Mouse (Mus musculus): ENCODE results near the gene Naa60. TPM values are rescaled to one million over a fixed set of nuclear protein-coding genes. Genes with fewer than 3 reads are reported as not detected.

The Naa60 gene
- polyA plus RNA-seq, 1 experiment from 2014 or later, result 105 TPM

DNA sequence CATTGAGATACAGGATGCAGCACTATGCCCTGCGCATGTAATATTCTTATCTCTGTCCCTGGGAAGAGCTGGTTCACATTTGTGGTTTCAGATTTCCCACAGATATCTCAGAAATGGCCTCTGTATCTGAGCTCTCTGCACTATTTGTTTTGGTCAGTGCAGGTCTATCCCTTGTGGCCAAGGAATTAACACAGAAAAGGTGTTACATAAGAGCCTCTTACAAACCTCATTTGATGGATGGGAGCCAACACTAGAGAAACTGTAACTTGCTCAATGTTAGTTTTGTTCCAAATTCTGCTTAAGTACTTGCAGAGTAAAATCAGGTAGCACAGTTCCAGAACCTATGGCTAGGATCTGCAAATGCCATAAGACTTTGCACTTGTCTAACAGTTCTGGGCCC is 61.9 kb downstream of the Naa60 start:
- H3K36me3 ChIP-seq (ENCODE audit: control insufficient read depth, insufficient read depth, low read length), result peaks cover 37% of the 10 kb centered on the region
- H3K4me2 ChIP-seq (ENCODE audit: low read length), result no peak overlapping the region
- H3K4me3 ChIP-seq (ENCODE audit: low read length), result no peak overlapping the region
- no peaks in the 10 kb centered on the region for H3K9me3 ChIP-seq (ENCODE audit: control insufficient read depth, low read length)
- no peak for ATAC-seq
- H3K9ac ChIP-seq (ENCODE audit: low read depth, low read length), result no peak overlapping the region
- H3K4me1 ChIP-seq (ENCODE audit: control insufficient read depth, insufficient read depth, low read depth, low read length), result no peaks in the 10 kb centered on the region
- H3K27ac ChIP-seq (ENCODE audit: low read depth, low read length), result no peak overlapping the region
- no peaks in the 10 kb centered on the region for H3K27me3 ChIP-seq (replicated peaks; ENCODE audit: control insufficient read depth, insufficient read depth, low read length)
- whole genome bisulfite sequencing, result 87% methylated on average over 1 of the region's 1 CpGs

GRCm38 (mm10) chr16:3934701-3935100 is 62.5 kb downstream of the Naa60 start:
- H3K36me3 ChIP-seq (ENCODE audit: control insufficient read depth, insufficient read depth, low read length), result peaks cover 35% of the 10 kb centered on the region
- H3K27me3 ChIP-seq (replicated peaks; ENCODE audit: control insufficient read depth, insufficient read depth, low read length), result no peaks in the 10 kb centered on the region
- ATAC-seq, result no peak
- no peak overlapping the region for H3K4me3 ChIP-seq (ENCODE audit: low read length)
- H3K9ac ChIP-seq (ENCODE audit: low read depth, low read length), result no peak overlapping the region
- H3K4me2 ChIP-seq (ENCODE audit: low read length), result no peak overlapping the region
- 93% methylated on average over 4 of the region's 4 CpGs for WGBS
- H3K9me3 ChIP-seq (ENCODE audit: control insufficient read depth, low read length), result no peaks in the 10 kb centered on the region
- H3K4me1 ChIP-seq (ENCODE audit: control insufficient read depth, insufficient read depth, low read depth, low read length), result no peaks in the 10 kb centered on the region
- no peak overlapping the region for H3K27ac ChIP-seq (ENCODE audit: low read depth, low read length)

DNA sequence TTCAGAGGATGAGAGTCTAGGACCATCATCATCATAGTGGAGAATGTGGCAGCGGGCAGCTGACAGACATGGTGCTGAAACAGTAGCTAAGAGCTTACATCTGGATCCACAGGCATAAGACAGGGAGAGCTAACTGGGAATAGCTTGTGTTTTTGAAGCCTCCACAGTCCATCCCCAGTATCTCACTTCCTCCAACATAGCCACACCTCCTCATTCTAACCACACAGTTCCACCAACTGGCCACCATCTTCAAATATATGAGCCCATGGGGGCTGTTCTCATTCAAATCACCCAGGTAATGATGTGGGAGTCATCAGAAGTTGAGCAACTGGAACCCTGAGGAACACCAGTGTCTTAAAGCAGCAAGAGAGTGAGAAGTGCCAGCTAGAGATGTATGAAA is 79.0 kb downstream of the Naa60 start:
- H3K27me3 ChIP-seq (replicated peaks; ENCODE audit: control insufficient read depth, insufficient read depth, low read length), result no peaks in the 10 kb centered on the region
- no peaks in the 10 kb centered on the region for H3K4me1 ChIP-seq (ENCODE audit: control insufficient read depth, insufficient read depth, low read depth, low read length)
- ATAC-seq, result no peak
- no peak overlapping the region for H3K4me3 ChIP-seq (ENCODE audit: low read length)
- no peaks in the 10 kb centered on the region for H3K9me3 ChIP-seq (ENCODE audit: control insufficient read depth, low read length)
- 93% methylated on average over 1 of the region's 1 CpGs for WGBS
- no peak overlapping the region for H3K27ac ChIP-seq (ENCODE audit: low read depth, low read length)
- no peaks in the 10 kb centered on the region for H3K36me3 ChIP-seq (ENCODE audit: control insufficient read depth, insufficient read depth, low read length)
- no peak overlapping the region for H3K9ac ChIP-seq (ENCODE audit: low read depth, low read length)
- H3K4me2 ChIP-seq (ENCODE audit: low read length), result no peak overlapping the region

Small RNA genes within 50 kb of the gene (microRNA-seq; reads per million reads assigned to microRNA genes)
- not detected for gene Gm23493

Other genes with a start within 250 kb of the Naa60 start
- not detected in 2 replicates for gene Mefv, start 154.3 kb upstream of the Naa60 start, polyA plus RNA-seq (2015; fragmentation: Nextera tagmentation; extraction: Ambion mirVana)
- 40.6 and 47.5 TPM in 2 replicates for gene Zfp263, start 128.3 kb upstream of the Naa60 start, polyA plus RNA-seq (2015; fragmentation: Nextera tagmentation; extraction: Ambion mirVana)
- gene Olfr15, start 41.5 kb upstream of the Naa60 start, polyA plus RNA-seq (2015; fragmentation: Nextera tagmentation; extraction: Ambion mirVana), result not detected in 2 replicates
- 2.5 and 3.3 TPM in 2 replicates for gene Zfp174, start 25.1 kb upstream of the Naa60 start, polyA plus RNA-seq (2015; fragmentation: Nextera tagmentation; extraction: Ambion mirVana)
- 12.7 and 15.6 TPM in 2 replicates for gene Zfp597, start 12.2 kb downstream of the Naa60 start, polyA plus RNA-seq (2015; fragmentation: Nextera tagmentation; extraction: Ambion mirVana)
- gene Gm20695, start 12.3 kb downstream of the Naa60 start, polyA plus RNA-seq (2015; fragmentation: Nextera tagmentation; extraction: Ambion mirVana), result 0.51 and 1.5 TPM in 2 replicates
- gene 1700037C18Rik, start 36.3 kb downstream of the Naa60 start, polyA plus RNA-seq (2015; fragmentation: Nextera tagmentation; extraction: Ambion mirVana), result 15.7 and 16.2 TPM in 2 replicates
- 37.0 and 42.3 TPM in 2 replicates for gene Cluap1, start 36.4 kb downstream of the Naa60 start, polyA plus RNA-seq (2015; fragmentation: Nextera tagmentation; extraction: Ambion mirVana)
- 0.70 and 1.1 TPM in 2 replicates for gene Nlrc3, start 104.3 kb downstream of the Naa60 start, polyA plus RNA-seq (2015; fragmentation: Nextera tagmentation; extraction: Ambion mirVana)
- gene Slx4, start 131.4 kb downstream of the Naa60 start, polyA plus RNA-seq (2015; fragmentation: Nextera tagmentation; extraction: Ambion mirVana), result 23.2 and 31.7 TPM in 2 replicates
- gene Dnase1, start 164.6 kb downstream of the Naa60 start, polyA plus RNA-seq (2015; fragmentation: Nextera tagmentation; extraction: Ambion mirVana), result 4.0 and 7.5 TPM in 2 replicates
- gene Trap1, start 205.5 kb downstream of the Naa60 start, polyA plus RNA-seq (2015; fragmentation: Nextera tagmentation; extraction: Ambion mirVana), result 54.4 and 59.1 TPM in 2 replicates

Data from hindbrain, embryonic 16.5 days (tissue).